Mouse (Mus musculus) forebrain, embryonic 11.5 days (tissue): ENCODE data around the gene Ephb1. TPM values are rescaled to one million over a fixed set of nuclear protein-coding genes. Genes with fewer than 3 reads are reported as not detected.

ENCODE experiments used
- ATAC-seq: fragments of 200-750 bp; cut with Nextera tagmentation; replicated peaks from 2 replicates; pipeline ENCODE4 v1.8.0; 2017; ENCODE audit warnings: moderate TSS enrichment; ENCODE audit not compliant: low FRiP score
- DNase-seq: peaks from one replicate; pipeline ENCODE4 v3.0.0-alpha.2; 2017; ENCODE audit warnings: low spot score
- H3K27ac ChIP-seq: fragments of 300-500 bp; sonication (generic); 2 replicates; pipeline ENCODE4 v1.5.1; 2014; ENCODE audit warnings: low read depth, low read length
- H3K27me3 ChIP-seq: fragments of 300-500 bp; sonication (generic); 2 replicates; pipeline ENCODE4 v1.6.1; 2014; ENCODE audit warnings: mild to moderate bottlenecking, low read length, mixed read lengths; ENCODE audit not compliant: control insufficient read depth, insufficient read depth
- H3K36me3 ChIP-seq: fragments of 300-500 bp; sonication (generic); 2 replicates; pipeline ENCODE4 v1.6.1; 2014; ENCODE audit warnings: mild to moderate bottlenecking, low read length, moderate library complexity, mixed read lengths; ENCODE audit not compliant: control insufficient read depth, insufficient read depth
- H3K4me1 ChIP-seq: fragments of 300-500 bp; sonication (generic); replicated peaks from 2 replicates; pipeline ENCODE4 v1.6.1; 2014; ENCODE audit warnings: low read length, mixed read lengths; ENCODE audit not compliant: control insufficient read depth, insufficient read depth
- H3K4me2 ChIP-seq: fragments of 300-500 bp; sonication (generic); 2 replicates; pipeline ENCODE4 v1.6.1; 2014; ENCODE audit warnings: low read depth, mild to moderate bottlenecking, low read length, moderate library complexity, mixed read lengths; ENCODE audit not compliant: severe bottlenecking
- H3K4me3 ChIP-seq: fragments of 300-500 bp; sonication (generic); 2 replicates; pipeline ENCODE4 v1.5.1; 2014; ENCODE audit warnings: low read depth, low read length
- H3K9ac ChIP-seq: fragments of 300-500 bp; sonication (generic); 2 replicates; pipeline ENCODE4 v1.6.1; 2014; ENCODE audit warnings: low read length
- H3K9me3 ChIP-seq: fragments of 300-500 bp; sonication (generic); 2 replicates; pipeline ENCODE4 v1.6.1; 2016; ENCODE audit warnings: low read length, mixed read lengths; ENCODE audit not compliant: control insufficient read depth
- WGBS: fragments of 180-500 bp; shearing (Covaris S2); extraction: QIAGEN DNeasy Blood & Tissue Kit; methylation state at CpG from one replicate; pipeline ENCODE4 v1.1.7; 2014; 5-methylcytosine and 5-hydroxymethylcytosine counted together
- polyA plus RNA-seq: library from polyadenylated mRNA; unstranded; fragments of >200 nt; fragmentation: Nextera tagmentation; extraction: Ambion mirVana; gene quantifications from 2 replicates; pipeline ENCODE4 v1.2.1, GENCODE M21; 2014

Gene Ephb1
- polyA plus RNA-seq, 1 experiment from 2014 or later: 19.9 TPM

- Histone ChIP-seq H3K4me2 (no peak overlapping the region), H3K4me3 (no peak overlapping the region), H3K27ac (no peak overlapping the region), H3K9ac (no peak overlapping the region), H3K9me3 (no peaks in the 10 kb centered on the region), H3K36me3 (no peaks in the 10 kb centered on the region), H3K4me1 (no peaks in the 10 kb centered on the region), H3K27me3 (no peaks in the 10 kb centered on the region)
- 87% methylated on average over 11 of the region's 11 CpGs for WGBS
- ATAC-seq (no peak), DNase-seq (no peak)
Observed at GRCm38 (mm10) chr9:102335571-102336282, 18.8 kb downstream of the Ephb1 start.

DNA sequence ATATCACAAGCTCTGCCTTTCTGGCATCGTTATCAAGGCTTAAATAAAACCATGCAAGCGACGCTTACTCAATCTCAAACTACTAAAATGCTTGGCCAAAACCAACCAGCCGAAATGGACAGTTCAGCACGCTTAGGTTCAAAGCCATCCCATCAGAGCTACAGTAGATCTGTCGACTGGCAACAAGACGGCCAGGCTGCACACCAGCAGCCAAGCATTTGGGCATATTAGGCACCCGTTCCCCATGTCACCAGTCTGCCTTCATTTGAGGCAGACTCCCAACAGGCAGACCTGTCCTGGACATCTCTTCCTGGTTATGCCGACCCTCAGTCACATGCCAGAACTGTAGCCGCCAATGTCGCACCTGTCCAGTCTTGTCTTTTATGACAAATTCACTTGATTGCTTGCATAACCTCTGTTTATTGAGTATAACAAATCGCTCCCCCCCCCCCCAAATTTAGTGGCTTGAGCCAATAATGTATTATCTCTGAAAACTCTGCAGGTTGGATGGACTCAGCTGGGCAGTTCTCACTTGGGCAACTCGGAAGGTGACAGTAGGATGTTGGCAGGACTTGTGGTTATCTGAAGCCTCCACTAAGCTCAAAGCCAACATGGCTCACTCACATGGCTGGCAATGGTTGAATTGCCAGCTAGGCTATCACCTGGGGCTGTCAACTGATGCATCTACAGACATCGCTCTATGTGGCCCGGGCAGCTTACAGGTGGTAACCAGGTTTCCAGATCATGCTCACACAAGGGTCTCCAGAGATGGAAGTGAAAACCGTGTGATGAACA lies 24.0 kb downstream of the Ephb1 start:
- 94% methylated on average over 16 of the region's 16 CpGs for WGBS
- no peaks in the 10 kb centered on the region for H3K9me3 ChIP-seq
- DNase-seq: no peak

GRCm38 (mm10) chr9:102327625-102328150 lies 26.8 kb downstream of the Ephb1 start:
- Histone ChIP-seq H3K9ac (no peak overlapping the region), H3K4me2 (no peak overlapping the region), H3K4me3 (no peak overlapping the region), H3K27ac (no peak overlapping the region), H3K4me1 (no peaks in the 10 kb centered on the region), H3K27me3 (no peaks in the 10 kb centered on the region), H3K9me3 (no peaks in the 10 kb centered on the region), H3K36me3 (no peaks in the 10 kb centered on the region)
- DNase-seq (no peak), ATAC-seq (no peak)
- 91% methylated on average over 4 of the region's 4 CpGs for WGBS

More for the DNA sequence above, 24.0 kb downstream of the Ephb1 start:
- Histone ChIP-seq H3K4me3 (no peak overlapping the region), H3K4me1 (no peaks in the 10 kb centered on the region), H3K27ac (no peak overlapping the region), H3K4me2 (no peak overlapping the region), H3K27me3 (no peaks in the 10 kb centered on the region), H3K9ac (no peak overlapping the region), H3K36me3 (no peaks in the 10 kb centered on the region)
- no peak for ATAC-seq

- no peak for DNase-seq
- H3K4me1 ChIP-seq: peaks cover 2% of the 10 kb centered on the region; the same call in 1 of the 2 replicates
- H3K36me3 ChIP-seq: no peaks in the 10 kb centered on the region
- WGBS: 93% methylated on average over 6 of the region's 6 CpGs
- H3K9me3 ChIP-seq: no peaks in the 10 kb centered on the region; the same call in 1 of the 2 replicates
- ATAC-seq: no peak
- H3K9ac ChIP-seq: no peak overlapping the region
- no peaks in the 10 kb centered on the region for H3K27me3 ChIP-seq
- no peak overlapping the region for H3K4me2 ChIP-seq
- no peak overlapping the region for H3K4me3 ChIP-seq
- no peak overlapping the region for H3K27ac ChIP-seq
Observed at GRCm38 (mm10) chr9:102315436-102315835, 39.1 kb downstream of the Ephb1 start.

- H3K27ac ChIP-seq: no peak overlapping the region
- peaks cover 2% of the 10 kb centered on the region; the same call in 1 of the 2 replicates for H3K4me1 ChIP-seq
- no peak for DNase-seq
- no peak for ATAC-seq
- no peak overlapping the region for H3K4me2 ChIP-seq
- no peak overlapping the region for H3K9ac ChIP-seq
- 81% methylated on average over 1 of the region's 1 CpGs for WGBS
- H3K4me3 ChIP-seq: no peak overlapping the region
- H3K9me3 ChIP-seq: no peaks in the 10 kb centered on the region; the same call in 1 of the 2 replicates
- no peaks in the 10 kb centered on the region for H3K36me3 ChIP-seq
- H3K27me3 ChIP-seq: no peaks in the 10 kb centered on the region
Observed at GRCm38 (mm10) chr9:102314795-102315194, 39.7 kb downstream of the Ephb1 start.

- peaks cover 2% of the 10 kb centered on the region; the same call in 1 of the 2 replicates for H3K4me1 ChIP-seq
- H3K4me3 ChIP-seq: no peak overlapping the region
- no peaks in the 10 kb centered on the region for H3K36me3 ChIP-seq
- 44% methylated on average over 3 of the region's 3 CpGs for WGBS
- H3K27me3 ChIP-seq: no peaks in the 10 kb centered on the region
- DNase-seq: no peak
- H3K9ac ChIP-seq: no peak overlapping the region
- H3K27ac ChIP-seq: no peak overlapping the region
- no peak for ATAC-seq
- no peak overlapping the region for H3K4me2 ChIP-seq
- no peaks in the 10 kb centered on the region; the same call in 1 of the 2 replicates for H3K9me3 ChIP-seq
Observed at GRCm38 (mm10) chr9:102310431-102310830, 44.1 kb downstream of the Ephb1 start.

DNA sequence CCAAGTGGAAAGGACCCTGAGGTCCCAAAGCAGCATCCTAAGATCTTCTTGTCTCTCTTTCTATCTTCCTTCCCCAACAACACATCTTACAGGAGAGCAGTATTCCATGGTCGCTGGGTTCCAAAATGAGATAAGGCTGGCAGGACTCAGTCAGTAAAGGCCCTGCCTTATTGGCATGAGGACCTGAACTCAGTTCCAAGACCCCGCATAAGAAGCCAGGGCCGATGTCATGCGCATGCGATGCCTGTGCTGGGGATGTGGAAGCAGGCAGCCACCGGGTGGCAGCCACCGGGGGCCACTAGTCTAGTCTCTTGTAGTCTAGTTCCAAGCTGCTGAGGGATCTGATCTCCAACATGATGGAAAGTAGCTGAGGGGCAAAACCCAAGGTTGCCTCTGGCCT lies 45.2 kb downstream of the Ephb1 start:
- 89% methylated on average over 7 of the region's 7 CpGs for WGBS
- Histone ChIP-seq H3K9me3 (no peaks in the 10 kb centered on the region; the same call in 1 of the 2 replicates), H3K27me3 (no peaks in the 10 kb centered on the region), H3K4me1 (peaks cover 2% of the 10 kb centered on the region; the same call in 1 of the 2 replicates), H3K4me2 (no peak overlapping the region), H3K9ac (no peak overlapping the region), H3K4me3 (no peak overlapping the region), H3K36me3 (no peaks in the 10 kb centered on the region), H3K27ac (no peak overlapping the region)
- DNase-seq (no peak), ATAC-seq (no peak)

- ATAC-seq: no peak
- no peak for DNase-seq
Observed at GRCm38 (mm10) chr9:102307656-102308055, 46.8 kb downstream of the Ephb1 start.

More at GRCm38 (mm10) chr9:102307656-102308055, 46.8 kb downstream of the Ephb1 start:
- H3K27ac ChIP-seq: no peak overlapping the region
- H3K4me2 ChIP-seq: no peak overlapping the region
- H3K36me3 ChIP-seq: no peaks in the 10 kb centered on the region
- 46% methylated on average over 4 of the region's 4 CpGs for WGBS
- no peak overlapping the region for H3K9ac ChIP-seq
- H3K27me3 ChIP-seq: no peaks in the 10 kb centered on the region
- peaks cover 2% of the 10 kb centered on the region; the same call in 1 of the 2 replicates for H3K4me1 ChIP-seq
- no peaks in the 10 kb centered on the region; the same call in 1 of the 2 replicates for H3K9me3 ChIP-seq
- H3K4me3 ChIP-seq: no peak overlapping the region
